13 mouse cellular contexts compared by ENCODE assay signal in the genomic region with DNA sequence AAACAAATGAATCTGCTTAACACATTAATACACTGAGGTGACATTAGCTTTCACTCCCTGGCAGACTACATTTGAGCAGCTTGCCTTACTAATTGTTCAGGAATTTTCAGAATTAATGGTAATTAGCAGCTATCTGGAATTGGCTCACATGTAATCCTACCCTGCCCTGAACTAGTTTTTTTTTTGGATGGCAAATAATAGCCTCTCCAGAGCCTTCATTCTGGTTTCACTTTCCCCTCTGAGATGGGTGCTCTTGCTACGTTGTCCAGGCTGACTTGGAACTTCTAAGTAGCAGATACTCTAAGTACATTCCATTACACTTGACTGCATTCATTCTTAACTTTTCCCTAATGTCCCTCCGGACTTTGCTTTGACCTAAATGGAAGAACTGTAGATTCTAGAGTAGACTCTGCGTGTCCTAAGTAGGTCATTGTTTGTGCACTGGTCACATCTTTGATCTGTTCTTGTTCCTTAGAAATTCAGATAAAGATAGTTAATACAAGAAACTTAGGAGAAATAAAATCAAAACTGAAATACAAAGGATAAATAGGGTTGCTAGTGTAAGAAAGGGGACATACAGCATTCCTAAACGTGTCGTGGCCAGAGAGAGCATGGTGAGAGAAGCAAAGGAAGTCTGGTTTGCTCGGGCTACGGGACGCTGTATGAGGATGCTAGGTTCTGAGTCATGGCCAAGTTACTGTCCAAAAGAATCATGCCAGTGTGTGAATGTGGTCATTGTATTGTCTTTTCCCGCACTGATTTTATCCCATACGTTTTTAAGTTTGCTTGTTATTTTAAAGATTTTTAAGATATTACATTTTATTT. TPM values are rescaled to one million over a fixed set of nuclear protein-coding genes. Genes with fewer than 3 reads are reported as not detected.
DNase-seq lines count a peak whose midpoint lies in the region; ATAC-seq and TF ChIP-seq lines count a peak whose summit lies in the region.
"Had no signal": no experiment of that assay in that cellular context is flagged by ENCODE, and none has a peak within 500 bp of the region (broad histone marks: within the 10 kb centered on the region; RNA-seq: fewer than 3 reads in every experiment).

No protein-coding gene starts in this region.

- no peak overlapping the region for H3K4me3 ChIP-seq in forebrain, embryonic 14.5 days (ENCODE audit: low read depth, low read length)
- no peak overlapping the region for H3K4me3 ChIP-seq in forebrain, embryonic 13.5 days
- no peak overlapping the region for H3K4me3 ChIP-seq in kidney, postnatal 0 days (replicated peaks; ENCODE audit: low read depth, low read length)
- H3K4me3 ChIP-seq in forebrain, postnatal 0 days (ENCODE audit: low read depth, low read length): no peak overlapping the region
- H3K4me3 ChIP-seq: erythroblast, embryonic 14.5 days had no signal

- peak; percentile 72 for DNase-seq in forebrain, embryonic 14.5 days (ENCODE audit: low spot score)
- DNase-seq in kidney, postnatal 0 days (ENCODE audit: low spot score): peak; percentile 49
- no peak for DNase-seq in kidney, postnatal 10 days
- peak; percentile 93 for DNase-seq in Muller cell, postnatal 12 days (ENCODE audit: inconsistent ontology term)
- peak; percentile 32 for DNase-seq in forebrain, postnatal 0 days
- DNase-seq in frontal cortex, adult 2 months (ENCODE audit: extremely low spot score in 1 of 2, low spot score in 1 of 2): no peak
- DNase-seq in frontal cortex, postnatal 36 days (ENCODE audit: low spot score in 2 of 2): no peak
- DNase-seq: gastrocnemius, postnatal 25 days; heart, postnatal 4 days; spleen, adult 18-20 months had no signal

- H3K36me3 ChIP-seq in forebrain, embryonic 14.5 days (ENCODE audit: control insufficient read depth, insufficient read depth, low read length): no peaks in the 10 kb centered on the region
- H3K36me3 ChIP-seq in forebrain, embryonic 13.5 days (ENCODE audit: poor library complexity, severe bottlenecking): peaks cover 8% of the 10 kb centered on the region
- H3K36me3 ChIP-seq in kidney, postnatal 0 days (ENCODE audit: insufficient read depth, low read length): no peaks in the 10 kb centered on the region
- no peaks in the 10 kb centered on the region for H3K36me3 ChIP-seq in forebrain, postnatal 0 days (ENCODE audit: insufficient read depth)

- H3K4me2 ChIP-seq in forebrain, embryonic 14.5 days (ENCODE audit: low read length): no peak overlapping the region; the same call in 1 of the 2 replicates
- H3K4me2 ChIP-seq in forebrain, embryonic 13.5 days: no peak overlapping the region
- no peak overlapping the region for H3K4me2 ChIP-seq in kidney, postnatal 0 days (ENCODE audit: low read length)
- no peak overlapping the region for H3K4me2 ChIP-seq in forebrain, postnatal 0 days (ENCODE audit: low read depth)
- H3K4me2 ChIP-seq: liver, embryonic 11.5 days had no signal

- H3K9ac ChIP-seq in forebrain, embryonic 14.5 days (ENCODE audit: low read length): no peak overlapping the region
- no peak overlapping the region for H3K9ac ChIP-seq in forebrain, embryonic 13.5 days
- H3K9ac ChIP-seq in kidney, postnatal 0 days (ENCODE audit: low read depth, low read length): no peak overlapping the region
- no peak overlapping the region for H3K9ac ChIP-seq in forebrain, postnatal 0 days

- no peaks in the 10 kb centered on the region for H3K9me3 ChIP-seq in forebrain, embryonic 14.5 days (replicated peaks; ENCODE audit: control insufficient read depth, low read length)
- H3K9me3 ChIP-seq in forebrain, embryonic 13.5 days (replicated peaks): no peaks in the 10 kb centered on the region
- H3K9me3 ChIP-seq in kidney, postnatal 0 days (replicated peaks; ENCODE audit: low read length): no peaks in the 10 kb centered on the region
- H3K9me3 ChIP-seq in forebrain, postnatal 0 days (ENCODE audit: low read length): no peaks in the 10 kb centered on the region

- H3K27me3 ChIP-seq in forebrain, embryonic 14.5 days (replicated peaks; ENCODE audit: control insufficient read depth, insufficient read depth, low read length): no peaks in the 10 kb centered on the region
- no peaks in the 10 kb centered on the region for H3K27me3 ChIP-seq in forebrain, embryonic 13.5 days
- no peaks in the 10 kb centered on the region for H3K27me3 ChIP-seq in kidney, postnatal 0 days (ENCODE audit: insufficient read depth, low read length)
- H3K27me3 ChIP-seq in forebrain, postnatal 0 days (ENCODE audit: insufficient read depth, low read length): no peaks in the 10 kb centered on the region

- no peak overlapping the region; the same call in 1 of the 2 replicates for H3K27ac ChIP-seq in forebrain, embryonic 14.5 days (ENCODE audit: low read depth, low read length)
- no peak overlapping the region for H3K27ac ChIP-seq in forebrain, embryonic 13.5 days
- H3K27ac ChIP-seq in kidney, postnatal 0 days: 0 out of 2 replicates have a peak overlapping the region, but pooled peaks have one; percentile 1
- H3K27ac ChIP-seq in forebrain, postnatal 0 days (ENCODE audit: low read depth, low read length): peak overlapping the region; percentile 50; the same call in 1 of the 2 replicates

- 49% methylated on average over 10 of the region's 10 CpGs for WGBS in forebrain, embryonic 14.5 days
- 50% methylated on average over 10 of the region's 10 CpGs for WGBS in forebrain, embryonic 13.5 days
- 71% methylated on average over 10 of the region's 10 CpGs for WGBS in kidney, postnatal 0 days
- 37% methylated on average over 10 of the region's 10 CpGs for WGBS in forebrain, postnatal 0 days

- ATAC-seq in forebrain, embryonic 14.5 days: peak; percentile 42; the same call in 1 of the 2 replicates
- ATAC-seq in forebrain, embryonic 13.5 days: no peak
- ATAC-seq in kidney, postnatal 0 days (replicated peaks; ENCODE audit: low FRiP score, low read depth): no peak
- peak; percentile 50; the same call in 1 of the 2 replicates for ATAC-seq in forebrain, postnatal 0 days

- TF ChIP-seq CTCF in kidney, postnatal 0 days (IDR thresholded peaks at IDR 0.05; ENCODE audit: low read depth): no peak
- no peak for TF ChIP-seq CTCF in forebrain, postnatal 0 days (IDR thresholded peaks at IDR 0.05; ENCODE audit: low read depth)

- H3K4me1 ChIP-seq in forebrain, embryonic 14.5 days (ENCODE audit: control insufficient read depth, insufficient read depth, low read length): peaks cover 9% of the 10 kb centered on the region
- peaks cover 15% of the 10 kb centered on the region for H3K4me1 ChIP-seq in forebrain, embryonic 13.5 days
- peaks cover 7% of the 10 kb centered on the region for H3K4me1 ChIP-seq in kidney, postnatal 0 days (replicated peaks; ENCODE audit: insufficient read depth, low read length)
- no peaks in the 10 kb centered on the region for H3K4me1 ChIP-seq in forebrain, postnatal 0 days (ENCODE audit: insufficient read depth)

RNA-seq across cellular contexts. Expression of gene Omg, which starts 8.7 kb away (rescaled TPM):
- 3.4 and 4.4 TPM in 2 replicates for polyA plus RNA-seq in forebrain, embryonic 14.5 days (2014; fragmentation: Nextera tagmentation; extraction: Ambion mirVana)
- polyA plus RNA-seq in forebrain, embryonic 13.5 days (2015; fragmentation: Nextera tagmentation; extraction: Ambion mirVana): 1.1 and 1.5 TPM in 2 replicates
- 0.17 and 0.26 TPM in 2 replicates for polyA plus RNA-seq in kidney, postnatal 0 days (2015; fragmentation: Nextera tagmentation; extraction: Ambion mirVana)
- 13.8 and 16.5 TPM in 2 replicates for total RNA-seq in forebrain, postnatal 0 days (2014; rRNA removed)
- polyA plus RNA-seq in forebrain, postnatal 0 days (2015; fragmentation: Nextera tagmentation; extraction: Ambion mirVana): 18.2 and 21.6 TPM in 2 replicates
- 114 and 125 TPM in 2 replicates for polyA plus RNA-seq in frontal cortex, adult 2 months (2012; rRNA removed)
- total RNA-seq: gastrocnemius, postnatal 25 days; heart, postnatal 4 days had no signal
- polyA plus RNA-seq: erythroblast, embryonic 14.5 days had no signal

RNA-seq across cellular contexts. Expression of gene Evi2b, which starts 28.4 kb away (rescaled TPM):
- polyA plus RNA-seq in forebrain, embryonic 14.5 days (2014; fragmentation: Nextera tagmentation; extraction: Ambion mirVana): 0.24 TPM in 1 of 2 replicates, not detected in the other
- 0.18 TPM in 1 of 2 replicates, not detected in the other for polyA plus RNA-seq in forebrain, embryonic 13.5 days (2015; fragmentation: Nextera tagmentation; extraction: Ambion mirVana)
- 0.78 and 0.82 TPM in 2 replicates for polyA plus RNA-seq in kidney, postnatal 0 days (2015; fragmentation: Nextera tagmentation; extraction: Ambion mirVana)
- total RNA-seq in forebrain, postnatal 0 days (2014; rRNA removed): 0.23 and 0.24 TPM in 2 replicates
- 0.38 and 0.40 TPM in 2 replicates for polyA plus RNA-seq in forebrain, postnatal 0 days (2015; fragmentation: Nextera tagmentation; extraction: Ambion mirVana)
- 0.88 and 1.3 TPM in 2 replicates for polyA plus RNA-seq in frontal cortex, adult 2 months (2012; rRNA removed)
- polyA plus RNA-seq: erythroblast, embryonic 14.5 days had no signal

RNA-seq across cellular contexts. Expression of gene Evi2, which starts 35.2 kb away (rescaled TPM):
- polyA plus RNA-seq in forebrain, embryonic 14.5 days (2014; fragmentation: Nextera tagmentation; extraction: Ambion mirVana): 0.24 and 0.48 TPM in 2 replicates
- polyA plus RNA-seq in forebrain, embryonic 13.5 days (2015; fragmentation: Nextera tagmentation; extraction: Ambion mirVana): 0.75 and 0.89 TPM in 2 replicates
- 0.12 and 0.18 TPM in 2 replicates for polyA plus RNA-seq in kidney, postnatal 0 days (2015; fragmentation: Nextera tagmentation; extraction: Ambion mirVana)
- not detected in 2 replicates for total RNA-seq in forebrain, postnatal 0 days (2014; rRNA removed)
- polyA plus RNA-seq in forebrain, postnatal 0 days (2015; fragmentation: Nextera tagmentation; extraction: Ambion mirVana): 0.05 TPM in 1 of 2 replicates, not detected in the other
- polyA plus RNA-seq in frontal cortex, adult 2 months (2012; rRNA removed): 0.08 and 0.18 TPM in 2 replicates

RNA-seq across cellular contexts. Expression of gene Evi2a, which starts 35.2 kb away (rescaled TPM):
- polyA plus RNA-seq in forebrain, embryonic 14.5 days (2014; fragmentation: Nextera tagmentation; extraction: Ambion mirVana): 1.9 and 2.8 TPM in 2 replicates
- polyA plus RNA-seq in forebrain, embryonic 13.5 days (2015; fragmentation: Nextera tagmentation; extraction: Ambion mirVana): 2.6 and 2.7 TPM in 2 replicates
- 3.3 and 3.4 TPM in 2 replicates for polyA plus RNA-seq in kidney, postnatal 0 days (2015; fragmentation: Nextera tagmentation; extraction: Ambion mirVana)
- total RNA-seq in forebrain, postnatal 0 days (2014; rRNA removed): 2.5 and 2.8 TPM in 2 replicates
- 2.5 and 4.6 TPM in 2 replicates for polyA plus RNA-seq in forebrain, postnatal 0 days (2015; fragmentation: Nextera tagmentation; extraction: Ambion mirVana)
- 27.4 and 29.8 TPM in 2 replicates for polyA plus RNA-seq in frontal cortex, adult 2 months (2012; rRNA removed)

Comparison
In these comparisons a context has a peak if more than half of its experiments do, and no peak if none do; other contexts are left out.
1. ATAC-seq: peak in forebrain, embryonic 14.5 days (single experiment) and forebrain, postnatal 0 days (single experiment); none in forebrain, embryonic 13.5 days (single experiment) and kidney, postnatal 0 days (single experiment).
2. DNase-seq: peak in forebrain, embryonic 14.5 days (single experiment), kidney, postnatal 0 days (single experiment), Muller cell, postnatal 12 days (single experiment) and forebrain, postnatal 0 days (single experiment); none in kidney, postnatal 10 days (single experiment), frontal cortex, adult 2 months (0 of 2) and frontal cortex, postnatal 36 days (0 of 2).
3. H3K27ac ChIP-seq: peak in kidney, postnatal 0 days (single experiment) and forebrain, postnatal 0 days (single experiment); none in forebrain, embryonic 14.5 days (single experiment) and forebrain, embryonic 13.5 days (single experiment).